Mouse (Mus musculus): Measurements from ENCODE around the gene Olfr410. TPM values are rescaled to one million over a fixed set of nuclear protein-coding genes. Genes with fewer than 3 reads are reported as not detected.

Gene Olfr410
- total and polyA plus RNA-seq, 3 experiments = not detected

DNA sequence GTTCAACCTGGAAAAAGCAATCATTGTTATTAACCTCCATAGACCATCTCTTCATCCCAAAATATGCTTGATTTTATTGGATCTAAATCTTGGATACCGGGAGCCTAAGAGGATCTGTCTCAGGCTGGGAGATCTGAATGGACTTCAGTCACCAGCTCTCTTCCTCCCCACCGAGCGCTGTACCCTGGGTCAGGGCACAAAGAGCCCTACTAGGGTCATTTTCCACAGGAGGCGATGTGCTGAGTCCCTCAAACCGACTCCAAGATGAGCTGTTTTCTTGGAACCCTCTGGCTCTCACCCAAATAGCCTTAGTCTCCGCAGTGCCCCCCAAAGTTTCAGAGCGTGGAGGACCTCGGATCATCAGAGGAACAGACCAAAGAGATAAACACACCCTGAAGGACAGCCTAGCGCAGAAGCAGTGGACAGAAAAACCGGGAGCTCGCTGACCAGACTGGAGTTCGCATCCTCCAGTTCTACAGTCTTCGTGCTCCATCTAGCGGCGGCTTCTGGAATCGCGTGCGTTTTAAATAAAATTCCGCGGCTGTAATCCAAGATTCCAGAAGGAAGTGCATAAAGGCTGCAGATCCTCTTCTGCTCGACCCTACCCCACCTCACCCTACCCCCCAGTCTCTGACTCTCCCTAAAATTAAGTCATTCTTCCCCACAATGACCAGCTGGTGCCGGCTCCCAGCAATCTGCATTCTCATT is 33.7 kb upstream of the Olfr410 start (continued):
- no peak for TF ChIP-seq EP300 (IDR thresholded peaks at IDR 0.05; ENCODE audit: low read length)
- TF ChIP-seq KAT2A (IDR thresholded peaks at IDR 0.05; ENCODE audit: insufficient replicate concordance, low read length) = no peak
- TF ChIP-seq JUND (conservative IDR thresholded peaks at IDR 0.05; ENCODE audit: low read depth, low read length) = no peak
- TF ChIP-seq RAD21 (IDR thresholded peaks at IDR 0.05; ENCODE audit: low read depth, low read length) = peak; percentile 96
- no peak for TF ChIP-seq ZKSCAN1 (IDR thresholded peaks at IDR 0.05; ENCODE audit: borderline replicate concordance, low read depth, low read length)
- no peak for TF ChIP-seq HCFC1 (IDR thresholded peaks at IDR 0.05; ENCODE audit: low read depth, low read length)
- no peak for TF ChIP-seq ETS1 (conservative IDR thresholded peaks at IDR 0.05; ENCODE audit: low read depth, low read length)
- no peak for TF ChIP-seq CHD1 (IDR thresholded peaks at IDR 0.05; ENCODE audit: low read depth, low read length)
- TF ChIP-seq RCOR1 (conservative IDR thresholded peaks at IDR 0.05; ENCODE audit: low read depth, low read length) = no peak
- TF ChIP-seq SMC3 (IDR thresholded peaks at IDR 0.05; ENCODE audit: low read depth, low read length) = peak; percentile 82

- in situ Hi-C loops (cut with MboI; ENCODE audit: low pct_ligation_motif_present, low pct_unique_long_range_greater_than_20kb, low sequenced_read_pairs) = loop anchor here (10.0 to 25.0 kb wide), 3 partner anchors 367 to 1224 kb away; partner anchors contain the start of genes Haspin and Olfr398
- Histone ChIP-seq H3K36me3 (replicated peaks in 1 of 2; ENCODE audit: control insufficient read depth in 1 of 2, insufficient read depth in 1 of 2, low read length in 1 of 2) (no peaks in the 10 kb centered on the region), H3K4me3 (replicated peaks in 1 of 3; ENCODE audit: low read depth in 2 of 3, low read length in 2 of 3, poor library complexity in 1 of 3) (no peak within 1 kb of the TSS), H3K4me1 (ENCODE audit: control insufficient read depth in 1 of 2, insufficient read depth in 2 of 2) (no peaks in the 10 kb centered on the region), H3K79me2 (replicated peaks; ENCODE audit: control insufficient read depth, extremely low read depth, insufficient read depth, poor library complexity, severe bottlenecking) (no peaks in the 10 kb centered on the region), H3K9ac (ENCODE audit: insufficient read depth, low read depth) (no peak within 1 kb of the TSS), H3K4me2 (ENCODE audit: insufficient read depth, low read depth, poor library complexity, severe bottlenecking) (no peak within 1 kb of the TSS), H3K27ac (ENCODE audit: insufficient read depth, low read depth) (no peak within 1 kb of the TSS), H3K9me3 (replicated peaks; ENCODE audit: low read length) (peaks cover 15% of the 10 kb centered on the region), H3K27me3 (replicated peaks) (peaks cover 83% of the 10 kb centered on the region)
- no peak for TF ChIP-seq ZKSCAN1 (IDR thresholded peaks at IDR 0.05; ENCODE audit: borderline replicate concordance, low read depth, low read length)
- TF ChIP-seq UBTF (IDR thresholded peaks at IDR 0.05; ENCODE audit: low read depth, low read length) = no peak
- TF ChIP-seq ZC3H11A (IDR thresholded peaks at IDR 0.05; ENCODE audit: low read depth, low read length) = no peak
- TF ChIP-seq TBP (conservative IDR thresholded peaks at IDR 0.05; ENCODE audit: low read depth, low read length) = no peak
- TF ChIP-seq CTCF (conservative IDR thresholded peaks at IDR 0.05 in 1 of 2, IDR thresholded peaks at IDR 0.05 in 1 of 2; ENCODE audit: low read depth in 2 of 2, low read length in 2 of 2) = no peak
- TF ChIP-seq POLR2AphosphoS2 (IDR thresholded peaks at IDR 0.05; ENCODE audit: low read depth, low read length) = no peak
- no peak for TF ChIP-seq ELF1 (IDR thresholded peaks at IDR 0.05; ENCODE audit: low read depth, low read length)
- no peak for TF ChIP-seq MAZ (IDR thresholded peaks at IDR 0.05; ENCODE audit: low read depth, low read length)
- TF ChIP-seq KAT2A (IDR thresholded peaks at IDR 0.05; ENCODE audit: insufficient replicate concordance, low read length) = no peak
- no peak for TF ChIP-seq MEF2A (IDR thresholded peaks at IDR 0.05; ENCODE audit: borderline replicate concordance, low read depth, low read length)
- no peak for TF ChIP-seq RAD21 (IDR thresholded peaks at IDR 0.05; ENCODE audit: low read depth, low read length)
- no peak for TF ChIP-seq JUN (IDR thresholded peaks at IDR 0.05; ENCODE audit: insufficient read depth, low read depth, low read length)
- no peak for DNase-seq (ENCODE audit: extremely low read depth)
- dilution Hi-C loops (cut with MboI; ENCODE audit: extremely low pct_ligation_motif_present, extremely low pct_unique_long_range_greater_than_20kb, low sequenced_read_pairs) = no loop called here
Observed at GRCm38 (mm10) chr11:74361769-74362168, 23.9 kb upstream of the Olfr410 start, which contains the start of gene Olfr412. Gene Olfr412 (plus strand): TSS chr11:74362069.

Data from CH12.LX (cell line).